Mouse (Mus musculus) lung, embryonic 14.5 days (tissue): Measurements from ENCODE around the gene Fbxl2. TPM values are rescaled to one million over a fixed set of nuclear protein-coding genes. Genes with fewer than 3 reads are reported as not detected.

Source experiments
- ATAC-seq: fragments of 200-750 bp; cut with Nextera tagmentation; 2 replicates; pipeline ENCODE4 v1.8.0; 2017; ENCODE audit warnings: mild to moderate bottlenecking, moderate TSS enrichment, moderate library complexity; ENCODE audit not compliant: insufficient read depth
- DNase-seq: peaks from one replicate; pipeline ENCODE4 v3.0.0-alpha.2; 2015
- H3K27ac ChIP-seq: fragments of 300-500 bp; sonication (generic); 2 replicates; pipeline ENCODE4 v1.5.1; 2014; ENCODE audit warnings: low read depth, mild to moderate bottlenecking, moderate library complexity
- H3K27me3 ChIP-seq: fragments of 300-500 bp; sonication (generic); 2 replicates; pipeline ENCODE4 v1.6.1; 2014; ENCODE audit warnings: low read length, control low read depth; ENCODE audit not compliant: insufficient read depth
- H3K36me3 ChIP-seq: fragments of 300-500 bp; sonication (generic); 2 replicates; pipeline ENCODE4 v1.6.1; 2014; ENCODE audit warnings: control low read depth; ENCODE audit not compliant: insufficient read depth
- H3K4me1 ChIP-seq: fragments of 300-500 bp; sonication (generic); 2 replicates; pipeline ENCODE4 v1.6.1; 2014; ENCODE audit warnings: antibody characterized with exemption, control low read depth; ENCODE audit not compliant: insufficient read depth
- H3K4me2 ChIP-seq: fragments of 300-500 bp; sonication (generic); 2 replicates; pipeline ENCODE4 v1.6.1; 2014; ENCODE audit warnings: mild to moderate bottlenecking
- H3K4me3 ChIP-seq: fragments of 300-500 bp; sonication (generic); 2 replicates; pipeline ENCODE4 v1.5.1; 2014; ENCODE audit warnings: low read depth, low read length
- H3K9ac ChIP-seq: fragments of 300-500 bp; sonication (generic); 2 replicates; pipeline ENCODE4 v1.6.1; 2014
- H3K9me3 ChIP-seq: fragments of 300-500 bp; sonication (generic); 2 replicates; pipeline ENCODE4 v1.6.1; 2016; ENCODE audit warnings: low read depth, low read length, control low read depth
- CTCF ChIP-seq: IDR thresholded peaks from 2 replicates; pipeline ENCODE4 v1.5.1; 2016; ENCODE audit warnings: antibody characterized with exemption, low read depth
- WGBS: fragments of 180-500 bp; shearing (Covaris S2); extraction: QIAGEN DNeasy Blood & Tissue Kit; methylation state at CpG from one replicate; pipeline ENCODE4 v1.1.7; 2014; 5-methylcytosine and 5-hydroxymethylcytosine counted together
- polyA plus RNA-seq: library from polyadenylated mRNA; unstranded; fragments of >200 nt; fragmentation: Nextera tagmentation; extraction: Ambion mirVana; gene quantifications from 2 replicates; pipeline ENCODE4 v1.2.1, GENCODE M21; 2014

Fbxl2 gene
- polyA plus RNA-seq, 1 experiment from 2014 or later: 3.3 TPM

- no peak for TF ChIP-seq CTCF
- no peaks in the 10 kb centered on the region for H3K4me1 ChIP-seq
- WGBS: 41% methylated on average over 6 of the region's 6 CpGs
- H3K27ac ChIP-seq: no peak overlapping the region
- H3K4me2 ChIP-seq: no peak overlapping the region
- H3K27me3 ChIP-seq: no peaks in the 10 kb centered on the region
- H3K36me3 ChIP-seq: no peaks in the 10 kb centered on the region
- ATAC-seq (no peak), DNase-seq (no peak)
- no peak overlapping the region for H3K9ac ChIP-seq
- no peaks in the 10 kb centered on the region for H3K9me3 ChIP-seq
- no peak overlapping the region for H3K4me3 ChIP-seq
These were observed 23.4 kb upstream of the Fbxl2 start for GRCm38 (mm10) chr9:114069372-114069771.

- Histone ChIP-seq H3K27me3 (no peaks in the 10 kb centered on the region), H3K36me3 (no peaks in the 10 kb centered on the region), H3K27ac (no peak overlapping the region), H3K4me1 (no peaks in the 10 kb centered on the region), H3K9me3 (no peaks in the 10 kb centered on the region), H3K4me3 (no peak overlapping the region), H3K4me2 (no peak overlapping the region), H3K9ac (no peak overlapping the region)
- WGBS: 49% methylated on average over 12 of the region's 12 CpGs
- DNase-seq: no peak
- TF ChIP-seq CTCF: no peak
- ATAC-seq: no peak
These were observed 22.6 kb upstream of the Fbxl2 start for GRCm38 (mm10) chr9:114068494-114069053.

GRCm38 (mm10) chr9:114057090-114057796 is 11.3 kb upstream of the Fbxl2 start, which contains the start of gene Susd5:
Gene Susd5 (plus strand): TSS chr9:114057140.
- Histone ChIP-seq H3K4me1 (no peaks in the 10 kb centered on the region), H3K27me3 (peaks cover 26% of the 10 kb centered on the region), H3K4me3 (peak within 1 kb of the TSS; percentile 47), H3K27ac (no peak within 1 kb of the TSS), H3K36me3 (no peaks in the 10 kb centered on the region), H3K4me2 (peak within 1 kb of the TSS; percentile 78), H3K9ac (peak within 1 kb of the TSS; percentile 29; the same call in 1 of the 2 replicates), H3K9me3 (no peaks in the 10 kb centered on the region)
- TF ChIP-seq CTCF: no peak
- DNase-seq: peak; percentile 33
- ATAC-seq: peak; percentile 78
- WGBS: under 1% methylated on average over 59 of the region's 60 CpGs

GRCm38 (mm10) chr9:114052866-114053265 is 6.9 kb upstream of the Fbxl2 start:
- DNase-seq (no peak), ATAC-seq (no peak)
- Histone ChIP-seq H3K4me2 (no peak overlapping the region), H3K9ac (no peak overlapping the region), H3K36me3 (no peaks in the 10 kb centered on the region), H3K4me1 (no peaks in the 10 kb centered on the region), H3K4me3 (no peak overlapping the region), H3K27me3 (peaks cover 18% of the 10 kb centered on the region), H3K27ac (no peak overlapping the region), H3K9me3 (no peaks in the 10 kb centered on the region)
- 68% methylated on average over 6 of the region's 6 CpGs for WGBS
- no peak for TF ChIP-seq CTCF

GRCm38 (mm10) chr9:114052031-114052430 is 6.0 kb upstream of the Fbxl2 start:
- Histone ChIP-seq H3K4me3 (no peak overlapping the region), H3K27me3 (peaks cover 10% of the 10 kb centered on the region), H3K4me2 (no peak overlapping the region), H3K27ac (no peak overlapping the region), H3K9ac (no peak overlapping the region), H3K9me3 (no peaks in the 10 kb centered on the region), H3K4me1 (no peaks in the 10 kb centered on the region), H3K36me3 (no peaks in the 10 kb centered on the region)
- no peak for TF ChIP-seq CTCF
- DNase-seq (no peak), ATAC-seq (no peak)
- 68% methylated on average over 4 of the region's 4 CpGs for WGBS

GRCm38 (mm10) chr9:114050778-114051177 is 4.8 kb upstream of the Fbxl2 start:
- no peak overlapping the region for H3K27ac ChIP-seq
- H3K36me3 ChIP-seq: no peaks in the 10 kb centered on the region
- ATAC-seq: no peak
- TF ChIP-seq CTCF: no peak
- no peak overlapping the region for H3K4me2 ChIP-seq
- no peak overlapping the region for H3K4me3 ChIP-seq
- 86% methylated on average over 16 of the region's 16 CpGs for WGBS
- no peaks in the 10 kb centered on the region for H3K9me3 ChIP-seq
- no peak for DNase-seq
- H3K27me3 ChIP-seq: no peaks in the 10 kb centered on the region
- H3K9ac ChIP-seq: no peak overlapping the region
- no peaks in the 10 kb centered on the region for H3K4me1 ChIP-seq

GRCm38 (mm10) chr9:114050106-114050505 is 4.1 kb upstream of the Fbxl2 start:
- H3K4me2 ChIP-seq: no peak overlapping the region
- DNase-seq: no peak
- 81% methylated on average over 7 of the region's 7 CpGs for WGBS
- no peaks in the 10 kb centered on the region for H3K9me3 ChIP-seq
- no peaks in the 10 kb centered on the region for H3K27me3 ChIP-seq
- H3K27ac ChIP-seq: no peak overlapping the region
- no peaks in the 10 kb centered on the region for H3K4me1 ChIP-seq
- TF ChIP-seq CTCF: no peak
- H3K36me3 ChIP-seq: no peaks in the 10 kb centered on the region
- no peak for ATAC-seq
- no peak overlapping the region for H3K9ac ChIP-seq
- H3K4me3 ChIP-seq: no peak overlapping the region
